Mouse (Mus musculus) heart, postnatal 36 days (tissue): ENCODE results near the gene Zbtb11. TPM values are rescaled to one million over a fixed set of nuclear protein-coding genes. Genes with fewer than 3 reads are reported as not detected.

Experiments
- DNase-seq, 2 experiments: peaks; one replicate each; pipeline ENCODE4 v3.0.0; 2021 to 2022
- intact Hi-C: fragments of 180-260 bp; cut with DNase I; formaldehyde crosslinking; loops from one replicate; pipeline ENCODE4 v1.15.1; 2025
- total RNA-seq, 2 experiments: library from RNA; stranded (reverse); gene quantifications; 2 replicates each; pipeline ENCODE4 v1.2.3; 2021

The Zbtb11 gene
- total RNA-seq, 2 experiments from 2014 or later: 10.5 to 11.2 TPM

GRCm38 (mm10) chr16:55967221-55967620 is 6.5 kb upstream of the Zbtb11 start:
- intact Hi-C loops: loop anchor here (2.0 kb wide), 1 partner anchor 108 kb away; no protein-coding TSS in a partner anchor
- no peak for DNase-seq

GRCm38 (mm10) chr16:55969147-55969546 is 4.5 kb upstream of the Zbtb11 start:
- no peak for DNase-seq

GRCm38 (mm10) chr16:55970416-55970815 is 3.3 kb upstream of the Zbtb11 start:
- intact Hi-C loops: loop anchor here (5.0 kb wide), 1 partner anchor 148 kb away; no protein-coding TSS in a partner anchor
- no peak for DNase-seq

More at GRCm38 (mm10) chr16:55969147-55969546, 4.5 kb upstream of the Zbtb11 start:
- intact Hi-C loops: no loop called here

- DNase-seq: no peak
- intact Hi-C loops: loop anchor here (5.0 kb wide), 1 partner anchor 150 kb away; no protein-coding TSS in a partner anchor
Observed at GRCm38 (mm10) chr16:55971735-55972615, 1.7 kb upstream of the Zbtb11 start.

GRCm38 (mm10) chr16:55972626-55973201 is 969 bp upstream of the Zbtb11 start:
- intact Hi-C loops: loop anchor here (5.0 kb wide), 1 partner anchor 150 kb away; no protein-coding TSS in a partner anchor
- DNase-seq: no peak

GRCm38 (mm10) chr16:55974256-55974902 is 696 bp downstream of the Zbtb11 start:
- intact Hi-C loops: loop anchor here (2.0 to 5.0 kb wide), 3 partner anchors 54 to 152 kb away; partner anchors contain the start of gene Pcnp
- peak; percentile 90 to 92 for DNase-seq

GRCm38 (mm10) chr16:55974903-55975285 is 1.2 kb downstream of the Zbtb11 start:
- intact Hi-C loops: loop anchor here (2.0 to 5.0 kb wide), 3 partner anchors 54 to 153 kb away; partner anchors contain the start of gene Pcnp
- no peak for DNase-seq

- no peak for DNase-seq
- intact Hi-C loops: no loop called here
Observed at GRCm38 (mm10) chr16:55986001-55986400, 12.3 kb downstream of the Zbtb11 start.

GRCm38 (mm10) chr16:55990311-55990710 is 16.6 kb downstream of the Zbtb11 start:
- DNase-seq: no peak
- intact Hi-C loops: no loop called here

GRCm38 (mm10) chr16:55994235-55994634 is 20.6 kb downstream of the Zbtb11 start:
- intact Hi-C loops: no loop called here
- no peak for DNase-seq

- intact Hi-C loops: no loop called here
- DNase-seq: no peak
Observed at GRCm38 (mm10) chr16:56006798-56007197, 33.1 kb downstream of the Zbtb11 start.

- no peak for DNase-seq
- intact Hi-C loops: no loop called here
Observed at GRCm38 (mm10) chr16:56008862-56009261, 35.2 kb downstream of the Zbtb11 start.

GRCm38 (mm10) chr16:56012789-56013743 is 39.4 kb downstream of the Zbtb11 start:
- intact Hi-C loops: no loop called here
- DNase-seq: no peak

GRCm38 (mm10) chr16:56014076-56014475 is 40.4 kb downstream of the Zbtb11 start:
- DNase-seq: no peak
- intact Hi-C loops: no loop called here

GRCm38 (mm10) chr16:56019660-56020059 is 46.0 kb downstream of the Zbtb11 start:
- intact Hi-C loops: no loop called here
- DNase-seq: no peak

- intact Hi-C loops: loop anchor here (2.0 to 5.0 kb wide), 2 partner anchors 53 to 104 kb away; no protein-coding TSS in a partner anchor
- DNase-seq: no peak
Observed at GRCm38 (mm10) chr16:56027854-56028629, 54.4 kb downstream of the Zbtb11 start.

GRCm38 (mm10) chr16:56028722-56029551 is 55.3 kb downstream of the Zbtb11 start:
- DNase-seq: no peak
- intact Hi-C loops: loop anchor here (2.0 to 5.0 kb wide), 2 partner anchors 54 to 103 kb away; no protein-coding TSS in a partner anchor

GRCm38 (mm10) chr16:56029661-56030082 is 56.0 kb downstream of the Zbtb11 start, which contains the start of gene Pcnp:
TSS of gene Pcnp (minus strand) at chr16:56029739.
- peak; percentile 98 for DNase-seq
- intact Hi-C loops: loop anchor here (2.0 to 5.0 kb wide), 3 partner anchors 45 to 103 kb away; no protein-coding TSS in a partner anchor
